Mouse (Mus musculus) right cerebral cortex, postnatal 36 days (tissue): ENCODE measurements around the gene Gm21750.
"Not testable (repeated sequence)": the region's sequence is repeated elsewhere in the genome, so short reads cannot be mapped to it uniquely, and the experiment has no call there.

Experiments used
- DNase-seq, 2 experiments: peaks; one replicate each; pipeline ENCODE4 v3.0.0; 2022; ENCODE audit warnings: low spot score in 2 of 2, mixed read lengths in 1 of 2

Gm21750 gene

GRCm38 (mm10) chr14:73660925-73661324, at the start of gene Gm21750:
Gene Gm21750, plus strand, starts transcription at chr14:73661225.
- not testable (repeated sequence) for DNase-seq

- DNase-seq, result not testable (repeated sequence)
Observed at GRCm38 (mm10) chr14:73614961-73615360, 46.1 kb upstream of the Gm21750 start.

GRCm38 (mm10) chr14:73620880-73621279, 40.1 kb upstream of the Gm21750 start:
- peak in 1 of 2 experiments; percentile 15 for DNase-seq

GRCm38 (mm10) chr14:73622988-73623387, 38.0 kb upstream of the Gm21750 start:
- no peak for DNase-seq

GRCm38 (mm10) chr14:73625469-73625868, 35.6 kb upstream of the Gm21750 start:
- DNase-seq, result no peak

- no peak for DNase-seq
Observed at GRCm38 (mm10) chr14:73631511-73631910, 29.5 kb upstream of the Gm21750 start.

GRCm38 (mm10) chr14:73632648-73633263, 28.3 kb upstream of the Gm21750 start:
- DNase-seq, result peak; percentile 12 to 17

- no peak for DNase-seq
Observed at GRCm38 (mm10) chr14:73634356-73634755, 26.7 kb upstream of the Gm21750 start.

- DNase-seq, result no peak
Observed at GRCm38 (mm10) chr14:73637460-73637859, 23.6 kb upstream of the Gm21750 start.

- no peak for DNase-seq
Observed at GRCm38 (mm10) chr14:73650179-73650578, 10.8 kb upstream of the Gm21750 start.

GRCm38 (mm10) chr14:73670091-73670490, 9.1 kb downstream of the Gm21750 start:
- DNase-seq, result peak in 1 of 2 experiments; percentile 30

- peak in 1 of 2 experiments; percentile 6 for DNase-seq
Observed at GRCm38 (mm10) chr14:73687726-73688125, 26.7 kb downstream of the Gm21750 start.

GRCm38 (mm10) chr14:73688427-73688826, 27.4 kb downstream of the Gm21750 start:
- DNase-seq, result no peak

- DNase-seq, result no peak
Observed at GRCm38 (mm10) chr14:73700256-73700655, 39.2 kb downstream of the Gm21750 start.

GRCm38 (mm10) chr14:73709412-73710110, 48.5 kb downstream of the Gm21750 start:
- DNase-seq, result peak; percentile 59 to 79
